Mouse (Mus musculus): Measurements from ENCODE around the gene Tmcc3. TPM values are rescaled to one million over a fixed set of nuclear protein-coding genes. Genes with fewer than 3 reads are reported as not detected.
A peak's percentile ranks its signal among the peaks of the same experiment; 100 is the strongest.

The Tmcc3 gene
- total RNA-seq, 2 experiments from 2014 or later, result 11.8 to 14.6 TPM

DNA sequence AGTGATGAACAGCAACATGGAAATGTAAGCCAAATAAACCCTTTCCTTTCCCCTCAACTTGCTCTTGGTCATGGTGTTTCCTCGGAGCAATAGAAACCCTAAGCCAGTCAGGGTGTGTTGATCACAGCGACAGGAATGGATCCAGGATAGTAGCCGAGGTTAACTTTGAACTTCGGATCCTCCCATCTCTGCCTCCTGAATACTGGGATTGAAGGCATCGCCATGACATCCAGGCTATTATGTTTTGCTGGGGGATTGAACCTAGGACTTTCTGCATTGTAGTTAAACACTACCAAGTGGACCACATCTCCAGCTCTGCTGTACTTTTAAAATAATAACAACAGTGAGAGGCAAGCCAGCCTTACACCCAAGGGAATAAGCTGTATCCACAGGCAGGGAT lies 307.8 kb downstream of the Tmcc3 start:
- no peak for DNase-seq
- intact Hi-C loops (cut with DNase I), result no loop called here

- intact Hi-C loops (cut with DNase I), result loop anchor here (5.0 to 10.0 kb wide), 2 partner anchors 184 to 327 kb away; no protein-coding TSS in a partner anchor
- no peak for DNase-seq
Observed at GRCm38 (mm10) chr10:94620561-94620960, 308.8 kb downstream of the Tmcc3 start.

DNA sequence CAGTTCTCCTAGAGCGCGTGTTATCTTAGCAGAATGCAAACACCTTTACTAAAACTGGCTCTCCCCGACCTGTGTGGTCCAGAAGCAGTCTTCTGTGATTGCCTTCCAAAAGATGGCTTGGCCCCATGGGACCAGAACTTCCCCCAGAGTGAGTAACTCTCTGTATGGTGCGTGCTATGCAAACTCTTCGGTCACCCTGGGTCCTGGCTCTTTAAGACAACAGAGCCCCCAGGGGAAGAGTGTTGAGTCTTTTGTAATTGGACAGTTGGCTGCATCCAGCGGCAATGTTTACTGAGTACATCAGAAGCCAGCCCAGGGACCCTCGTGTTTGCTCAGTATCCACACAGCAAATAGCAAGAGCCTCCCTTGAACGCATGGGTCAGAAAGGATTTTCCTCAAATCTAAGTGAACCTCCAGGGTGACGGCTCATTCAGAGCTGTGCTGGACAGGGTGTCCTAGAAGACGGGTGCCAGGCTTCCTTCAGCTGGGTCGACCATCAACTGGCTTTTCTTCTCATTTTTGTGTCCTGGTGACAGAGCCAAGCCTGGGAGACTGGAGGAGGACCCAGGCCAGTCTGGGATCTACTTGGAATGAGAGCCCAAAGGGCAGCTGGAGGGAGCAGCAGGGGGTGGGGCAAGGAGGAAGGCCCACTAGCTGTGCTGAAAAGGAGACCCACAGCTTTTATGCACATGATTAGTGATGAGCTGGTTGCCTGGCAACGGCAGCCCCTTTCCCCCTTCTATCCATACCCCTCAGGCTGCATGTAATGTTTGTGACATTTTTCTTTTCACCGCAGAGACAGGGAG lies 309.9 kb downstream of the Tmcc3 start:
- DNase-seq, result peak; percentile 91
- intact Hi-C loops (cut with DNase I), result loop anchor here (5.0 to 10.0 kb wide), 2 partner anchors 183 to 326 kb away; no protein-coding TSS in a partner anchor

DNA sequence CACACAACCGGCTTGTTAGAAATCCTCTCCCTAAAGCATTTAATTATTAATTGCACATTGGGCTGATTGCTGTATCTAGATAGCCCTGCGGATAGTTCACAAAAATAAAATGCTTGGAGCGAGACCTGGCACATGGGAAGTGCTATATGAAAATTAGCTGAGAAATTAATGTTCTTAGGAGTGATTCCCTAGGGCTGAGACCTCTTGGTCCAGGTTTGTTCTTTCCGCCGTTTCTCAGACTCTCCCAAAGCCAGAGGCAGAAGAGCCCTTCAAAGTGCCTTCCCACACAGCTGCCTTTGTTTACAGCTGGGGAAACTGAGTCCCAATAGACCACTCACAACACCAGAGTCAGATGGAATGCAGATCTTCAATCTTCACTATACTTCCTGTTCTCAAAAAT lies 310.5 kb downstream of the Tmcc3 start:
- intact Hi-C loops (cut with DNase I), result loop anchor here (5.0 to 10.0 kb wide), 2 partner anchors 183 to 325 kb away; no protein-coding TSS in a partner anchor
- no peak for DNase-seq

GRCm38 (mm10) chr10:94622828-94623227 lies 311.1 kb downstream of the Tmcc3 start:
- no peak for DNase-seq
- intact Hi-C loops (cut with DNase I), result loop anchor here (5.0 to 10.0 kb wide), 2 partner anchors 182 to 324 kb away; no protein-coding TSS in a partner anchor

GRCm38 (mm10) chr10:94623617-94624016 lies 311.9 kb downstream of the Tmcc3 start:
- peak; percentile 92 for DNase-seq
- intact Hi-C loops (cut with DNase I), result loop anchor here (5.0 to 10.0 kb wide), 2 partner anchors 181 to 324 kb away; no protein-coding TSS in a partner anchor

DNA sequence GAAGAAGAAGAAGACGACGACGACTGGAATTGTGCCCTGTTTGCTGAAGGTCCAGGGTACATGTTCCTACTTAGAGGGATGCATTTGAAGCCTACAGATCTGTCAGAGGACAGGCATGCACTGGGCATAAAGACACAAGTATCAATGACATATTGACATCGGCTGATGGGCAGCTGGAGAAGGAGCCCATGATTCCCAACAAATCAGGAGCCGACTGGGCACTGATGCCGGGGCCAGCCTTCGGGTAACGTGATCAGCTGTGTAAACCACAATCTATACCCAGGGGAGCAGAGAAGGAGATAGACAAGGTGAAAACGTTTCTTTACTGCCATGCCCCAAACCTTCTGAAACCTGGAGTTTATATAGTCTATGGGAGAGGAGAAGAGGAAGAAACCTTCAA lies 313.3 kb downstream of the Tmcc3 start:
- no peak for DNase-seq
- intact Hi-C loops (cut with DNase I), result loop anchor here (10.0 kb wide), 1 partner anchor 180 kb away; no protein-coding TSS in a partner anchor

GRCm38 (mm10) chr10:94625606-94626005 lies 313.9 kb downstream of the Tmcc3 start:
- intact Hi-C loops (cut with DNase I), result loop anchor here (10.0 kb wide), 1 partner anchor 179 kb away; no protein-coding TSS in a partner anchor
- DNase-seq, result no peak

DNA sequence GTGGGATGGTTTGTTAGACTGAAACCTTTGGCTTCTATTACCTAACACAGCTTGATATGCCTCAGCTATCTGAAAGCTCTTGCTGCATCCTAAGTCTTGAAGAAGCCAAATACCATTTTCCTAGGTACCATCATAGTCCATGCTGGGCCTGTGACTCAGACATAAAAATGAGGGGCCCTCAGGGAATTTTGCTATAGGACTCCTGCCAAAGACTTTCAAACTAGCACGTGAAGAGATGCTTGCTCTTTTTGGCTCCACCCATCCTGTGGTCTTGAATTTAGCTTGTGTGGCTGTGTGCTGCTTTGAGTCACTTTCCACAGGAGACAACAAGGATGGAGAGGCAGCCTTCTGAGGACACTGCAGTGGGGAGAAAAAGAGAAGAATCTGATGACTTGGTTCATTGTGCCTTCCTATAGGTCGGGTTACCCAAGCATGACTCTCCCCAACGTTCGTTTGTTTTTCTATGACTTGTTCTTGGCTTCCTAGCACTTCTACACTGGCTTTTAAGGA lies 319.1 kb downstream of the Tmcc3 start:
- intact Hi-C loops (cut with DNase I), result no loop called here
- DNase-seq, result no peak

- no peak for DNase-seq
- intact Hi-C loops (cut with DNase I), result no loop called here
Observed at GRCm38 (mm10) chr10:94631541-94632113, 319.9 kb downstream of the Tmcc3 start.

GRCm38 (mm10) chr10:94632245-94632644 lies 320.5 kb downstream of the Tmcc3 start:
- no peak for DNase-seq
- intact Hi-C loops (cut with DNase I), result no loop called here

GRCm38 (mm10) chr10:94638599-94638998 lies 326.9 kb downstream of the Tmcc3 start:
- no peak for DNase-seq
- intact Hi-C loops (cut with DNase I), result no loop called here

DNA sequence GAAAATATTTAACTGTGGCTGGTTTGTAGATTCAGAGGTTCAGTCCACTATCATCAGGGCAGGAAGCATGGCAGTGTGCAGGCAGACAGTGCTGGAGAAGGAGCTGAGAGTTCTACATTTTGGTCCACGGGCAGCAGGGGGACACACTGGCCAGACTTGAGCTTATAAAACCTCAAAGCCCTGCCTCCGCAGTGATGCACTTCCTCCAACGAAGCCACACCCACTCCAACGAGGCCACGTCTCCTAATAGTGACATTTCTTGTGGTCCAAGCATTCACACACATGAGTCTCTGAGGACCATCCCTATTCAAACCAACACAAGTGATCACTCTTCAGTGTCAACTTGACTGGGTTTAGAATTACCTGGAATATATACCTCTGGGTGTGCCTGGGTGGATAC lies 327.5 kb downstream of the Tmcc3 start:
- intact Hi-C loops (cut with DNase I), result no loop called here

DNA sequence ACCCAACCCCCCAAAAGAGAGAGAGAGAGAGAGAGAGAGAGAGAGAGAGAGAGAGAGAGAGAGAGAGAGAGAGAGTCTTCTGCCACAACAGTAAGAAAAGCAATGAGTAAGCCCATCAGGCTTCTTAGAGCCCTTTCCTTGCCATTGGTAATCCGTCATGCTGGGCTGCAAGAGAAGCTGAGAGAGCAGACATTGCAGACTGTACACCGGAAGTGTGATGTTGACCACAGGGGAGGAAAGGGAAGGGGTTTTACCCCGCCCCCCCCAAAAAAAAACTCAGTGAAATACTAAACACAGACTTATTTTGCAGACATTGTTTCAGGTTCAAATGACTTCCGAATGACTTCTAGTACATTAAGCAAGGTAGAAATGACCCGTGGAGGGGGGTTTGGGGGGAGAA lies 328.3 kb downstream of the Tmcc3 start:
- DNase-seq, result no peak
- intact Hi-C loops (cut with DNase I), result no loop called here

More for the DNA sequence above, 327.5 kb downstream of the Tmcc3 start:
- no peak for DNase-seq

Small RNA genes within 50 kb of the gene (microRNA-seq; reads per million reads assigned to microRNA genes)
- gene Mir7211, result 0.90 reads per million

Other genes starting within 250 kb of the Tmcc3 start
- gene Nr2c1, start 163.9 kb upstream of the Tmcc3 start, total RNA-seq (2021), result 1 to 10 TPM; 8.2 to 8.6 TPM
- 100 to 1,000 TPM; 178 to 195 TPM for gene Ndufa12, start 113.2 kb upstream of the Tmcc3 start, total RNA-seq (2021)
- gene Gm4792, start 13.2 kb upstream of the Tmcc3 start, total RNA-seq (2021), result not detected